ENCODE assay signal across 12 mouse cellular contexts in the genomic region with DNA sequence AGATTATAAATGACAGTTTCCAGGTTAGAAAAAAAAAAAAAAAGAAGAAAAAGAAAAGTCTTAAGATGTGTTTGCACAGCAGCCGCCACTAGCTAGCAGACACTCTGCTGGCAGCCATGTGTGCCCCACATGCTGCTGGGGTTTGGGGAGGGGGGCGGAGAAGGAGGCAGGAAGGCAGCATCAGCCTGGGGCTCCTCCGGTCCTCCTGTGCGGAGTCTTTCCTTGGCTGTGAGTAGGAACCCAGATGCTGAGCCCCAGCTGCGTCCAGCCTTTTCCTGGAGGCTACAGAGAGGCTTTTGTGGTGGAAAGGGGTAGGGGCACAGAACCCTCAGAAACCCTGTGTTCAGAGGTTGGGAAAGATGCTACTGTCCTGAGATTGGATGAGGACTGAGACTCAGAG.
DNase-seq lines count a peak whose midpoint lies in the region; ATAC-seq and TF ChIP-seq lines count a peak whose summit lies in the region.
"Had no signal": no experiment of that assay in that cellular context is flagged by ENCODE, and none has a peak within 500 bp of the region (broad histone marks: within the 10 kb centered on the region; RNA-seq: fewer than 3 reads in every experiment).

No protein-coding gene starts in this region.

- H3K27me3 ChIP-seq in embryonic facial prominence, embryonic 13.5 days = no peaks in the 10 kb centered on the region
- H3K27me3 ChIP-seq in hindbrain, embryonic 13.5 days = peaks cover 15% of the 10 kb centered on the region; the same call in 1 of the 2 replicates
- peaks cover 53% of the 10 kb centered on the region for H3K27me3 ChIP-seq in midbrain, embryonic 12.5 days
- H3K27me3 ChIP-seq in kidney, adult 2 months (replicated peaks; ENCODE audit: control insufficient read depth, insufficient read depth, low read length) = no peaks in the 10 kb centered on the region
- H3K27me3 ChIP-seq: liver, embryonic 12.5 days had no signal

- no peaks in the 10 kb centered on the region for H3K9me3 ChIP-seq in embryonic facial prominence, embryonic 13.5 days
- H3K9me3 ChIP-seq in hindbrain, embryonic 13.5 days = no peaks in the 10 kb centered on the region
- no peaks in the 10 kb centered on the region for H3K9me3 ChIP-seq in midbrain, embryonic 12.5 days
- H3K9me3 ChIP-seq: liver, embryonic 12.5 days had no signal

- WGBS in embryonic facial prominence, embryonic 13.5 days = 4% methylated on average over 5 of the region's 5 CpGs
- 10% methylated on average over 5 of the region's 5 CpGs for WGBS in hindbrain, embryonic 13.5 days
- WGBS in midbrain, embryonic 12.5 days = 9% methylated on average over 5 of the region's 5 CpGs
- WGBS in kidney, adult 2 months = 89% methylated on average over 5 of the region's 5 CpGs

- H3K4me1 ChIP-seq in embryonic facial prominence, embryonic 13.5 days = peaks cover 39% of the 10 kb centered on the region
- H3K4me1 ChIP-seq in hindbrain, embryonic 13.5 days (replicated peaks) = peaks cover 30% of the 10 kb centered on the region
- H3K4me1 ChIP-seq in midbrain, embryonic 12.5 days = peaks cover 30% of the 10 kb centered on the region
- H3K4me1 ChIP-seq in kidney, adult 2 months (ENCODE audit: control insufficient read depth, insufficient read depth, low read length) = no peaks in the 10 kb centered on the region

- H3K36me3 ChIP-seq in embryonic facial prominence, embryonic 13.5 days = no peaks in the 10 kb centered on the region
- H3K36me3 ChIP-seq in hindbrain, embryonic 13.5 days = no peaks in the 10 kb centered on the region
- no peaks in the 10 kb centered on the region for H3K36me3 ChIP-seq in midbrain, embryonic 12.5 days
- no peaks in the 10 kb centered on the region for H3K36me3 ChIP-seq in kidney, adult 2 months (ENCODE audit: control insufficient read depth, insufficient read depth, low read length)
- H3K36me3 ChIP-seq: liver, embryonic 12.5 days had no signal

- no peak overlapping the region for H3K9ac ChIP-seq in embryonic facial prominence, embryonic 13.5 days
- H3K9ac ChIP-seq in hindbrain, embryonic 13.5 days = no peak overlapping the region
- no peak overlapping the region for H3K9ac ChIP-seq in midbrain, embryonic 12.5 days (replicated peaks)
- H3K9ac ChIP-seq: liver, embryonic 12.5 days had no signal

- TF ChIP-seq CTCF in brain, embryonic 14.5 days (IDR thresholded peaks at IDR 0.05; ENCODE audit: borderline replicate concordance, extremely low read depth, insufficient read depth, insufficient read length) = no peak
- TF ChIP-seq CTCF in kidney, adult 2 months (conservative IDR thresholded peaks at IDR 0.05; ENCODE audit: insufficient read depth, insufficient read length, low read depth, low read length) = no peak

- H3K27ac ChIP-seq in embryonic facial prominence, embryonic 13.5 days = peak overlapping the region; percentile 77
- peak overlapping the region; percentile 79 for H3K27ac ChIP-seq in hindbrain, embryonic 13.5 days
- H3K27ac ChIP-seq in midbrain, embryonic 12.5 days (replicated peaks) = peak overlapping the region; percentile 73
- H3K27ac ChIP-seq in kidney, adult 2 months (ENCODE audit: insufficient read depth, low read depth, low read length) = no peak overlapping the region
- H3K27ac ChIP-seq: liver, embryonic 12.5 days had no signal

- TF ChIP-seq POLR2A in brain, embryonic 14.5 days (IDR thresholded peaks at IDR 0.05; ENCODE audit: borderline replicate concordance, extremely low read depth, insufficient read depth, insufficient read length, poor library complexity, severe bottlenecking) = no peak
- no peak for TF ChIP-seq POLR2A in kidney, adult 2 months (IDR thresholded peaks at IDR 0.05; ENCODE audit: low read depth, low read length)

- peak; percentile 80 for DNase-seq in brain, embryonic 14.5 days (ENCODE audit: low read depth)
- no peak for DNase-seq in kidney, adult 2 months
- no peak for DNase-seq in gastrocnemius, postnatal 4 days (ENCODE audit: low spot score in 2 of 2)
- DNase-seq in frontal cortex, postnatal 25 days (ENCODE audit: low spot score in 2 of 2) = no peak
- DNase-seq in cerebellum, adult 11-12 months = no peak
- DNase-seq: gastrocnemius, postnatal 36 days; kidney, postnatal 4 days had no signal

- ATAC-seq in embryonic facial prominence, embryonic 13.5 days (ENCODE audit: insufficient number of reproducible peaks, insufficient read depth, low FRiP score, low TSS enrichment, low read depth) = no peak
- ATAC-seq in hindbrain, embryonic 13.5 days (ENCODE audit: low FRiP score) = peak; percentile 53; the same call in 1 of the 2 replicates
- peak; percentile 67; the same call in 1 of the 2 replicates for ATAC-seq in midbrain, embryonic 12.5 days (ENCODE audit: low FRiP score, low read depth)
- ATAC-seq: CD4-positive, CD25-positive, alpha-beta regulatory T cell, adult 4 months; liver, embryonic 12.5 days had no signal

- peak overlapping the region; percentile 28 for H3K4me2 ChIP-seq in embryonic facial prominence, embryonic 13.5 days
- H3K4me2 ChIP-seq in hindbrain, embryonic 13.5 days = peak overlapping the region; percentile 2; the same call in 1 of the 2 replicates
- H3K4me2 ChIP-seq in midbrain, embryonic 12.5 days (replicated peaks) = peak overlapping the region; percentile 18; the same call in 1 of the 2 replicates
- H3K4me2 ChIP-seq: liver, embryonic 12.5 days had no signal

- no peak overlapping the region for H3K4me3 ChIP-seq in embryonic facial prominence, embryonic 13.5 days
- no peak overlapping the region for H3K4me3 ChIP-seq in hindbrain, embryonic 13.5 days
- no peak overlapping the region for H3K4me3 ChIP-seq in midbrain, embryonic 12.5 days
- H3K4me3 ChIP-seq in kidney, adult 2 months (ENCODE audit: insufficient read depth, low read depth, low read length) = no peak overlapping the region
- H3K4me3 ChIP-seq: liver, embryonic 12.5 days had no signal
